Mouse (Mus musculus) midbrain, embryonic 10.5 days (tissue): ENCODE data around the gene Olfr520. TPM values are rescaled to one million over a fixed set of nuclear protein-coding genes. Genes with fewer than 3 reads are reported as not detected.
"Not testable (repeated sequence)": the region's sequence is repeated elsewhere in the genome, so short reads cannot be mapped to it uniquely, and the experiment has no call there.

Source experiments
- DNase-seq: peaks from one replicate; pipeline ENCODE4 v3.0.0-alpha.2; 2017; ENCODE audit warnings: low spot score
- H3K27ac ChIP-seq: fragments of 300-500 bp; sonication (generic); replicated peaks from 2 replicates; pipeline ENCODE4 v1.5.1; 2016; ENCODE audit warnings: mild to moderate bottlenecking
- H3K27me3 ChIP-seq: fragments of 300-500 bp; sonication (generic); 2 replicates; pipeline ENCODE4 v1.6.1; 2016; ENCODE audit warnings: low read depth, mild to moderate bottlenecking; ENCODE audit not compliant: poor library complexity, severe bottlenecking
- H3K36me3 ChIP-seq: fragments of 300-500 bp; sonication (generic); 2 replicates; pipeline ENCODE4 v1.6.1; 2016; ENCODE audit warnings: mild to moderate bottlenecking, moderate library complexity
- H3K4me1 ChIP-seq: fragments of 300-500 bp; sonication (generic); 2 replicates; pipeline ENCODE4 v1.6.1; 2016
- H3K4me3 ChIP-seq: fragments of 300-500 bp; sonication (generic); 2 replicates; pipeline ENCODE4 v1.5.1; 2016; ENCODE audit warnings: mild to moderate bottlenecking, moderate library complexity
- H3K9me3 ChIP-seq: fragments of 300-500 bp; sonication (generic); replicated peaks from 2 replicates; pipeline ENCODE4 v1.6.1; 2016; ENCODE audit warnings: mild to moderate bottlenecking
- WGBS: fragments of 180-500 bp; shearing (Covaris S2); methylation state at CpG from one replicate; pipeline ENCODE4 v1.1.7; 2016; 5-methylcytosine and 5-hydroxymethylcytosine counted together
- polyA plus RNA-seq: library from polyadenylated mRNA; unstranded; fragments of >200 nt; fragmentation: Nextera tagmentation; extraction: Ambion mirVana; gene quantifications from 2 replicates; pipeline ENCODE4 v1.2.1, GENCODE M21; 2016

Gene Olfr520
- polyA plus RNA-seq, result not detected in 2 replicates

DNA sequence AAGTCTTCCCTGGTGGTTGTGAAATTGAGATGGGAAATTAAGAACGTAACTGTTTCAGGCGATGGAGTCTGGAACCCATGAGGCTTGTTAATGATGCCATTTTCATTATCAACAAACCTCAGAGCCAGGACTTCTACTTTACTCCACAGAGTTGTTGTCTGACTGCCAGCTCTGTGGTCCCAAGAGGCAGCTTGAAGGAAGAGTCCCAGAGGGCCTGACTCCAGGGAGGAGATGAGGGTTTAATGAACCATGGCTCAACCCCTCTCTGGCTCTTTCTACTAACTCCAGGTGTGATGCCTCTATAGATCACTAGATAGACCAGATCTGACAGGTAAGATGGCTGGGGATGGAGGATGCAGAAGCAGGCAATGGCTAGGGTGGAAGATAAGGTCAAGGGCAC, at the start of gene Olfr520:
Gene Olfr520 (plus strand): TSS at position 301 of the 400 bp plus-strand sequence.
- H3K36me3 ChIP-seq, result no peaks in the 10 kb centered on the region
- H3K27ac ChIP-seq, result no peak within 1 kb of the TSS
- H3K9me3 ChIP-seq, result peaks cover 14% of the 10 kb centered on the region
- 85% methylated on average over 2 of the region's 2 CpGs for WGBS
- no peaks in the 10 kb centered on the region for H3K4me1 ChIP-seq
- peak; percentile 1 for DNase-seq
- H3K4me3 ChIP-seq, result no peak within 1 kb of the TSS
- H3K27me3 ChIP-seq, result no peaks in the 10 kb centered on the region

DNA sequence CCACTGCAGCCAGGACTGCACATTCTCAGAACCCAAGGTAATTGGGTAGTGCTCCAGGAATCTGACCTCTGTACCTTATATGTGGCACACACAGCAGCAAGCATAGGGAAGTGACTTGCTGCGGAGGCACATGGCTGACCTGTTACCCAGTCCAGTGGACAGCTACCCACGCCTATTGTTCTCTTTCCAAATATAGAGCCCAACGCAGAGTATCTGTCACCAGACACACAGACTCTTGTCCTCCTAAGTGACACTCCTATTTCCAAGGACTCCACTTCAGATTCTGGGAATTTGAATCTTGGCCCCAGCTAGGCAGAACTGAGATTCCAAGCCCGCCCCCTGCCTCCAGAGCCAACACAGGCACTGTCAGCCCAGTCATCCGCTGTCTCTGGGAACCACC, 49.3 kb upstream of the Olfr520 start:
- Histone ChIP-seq H3K9me3 (no peaks in the 10 kb centered on the region), H3K27me3 (no peaks in the 10 kb centered on the region), H3K36me3 (no peaks in the 10 kb centered on the region), H3K4me1 (peaks cover 6% of the 10 kb centered on the region; the same call in 1 of the 2 replicates), H3K27ac (0 out of 2 replicates have a peak overlapping the region, but pooled peaks have one; percentile 28), H3K4me3 (no peak overlapping the region)
- WGBS, result 83% methylated on average over 5 of the region's 5 CpGs
- no peak for DNase-seq

DNA sequence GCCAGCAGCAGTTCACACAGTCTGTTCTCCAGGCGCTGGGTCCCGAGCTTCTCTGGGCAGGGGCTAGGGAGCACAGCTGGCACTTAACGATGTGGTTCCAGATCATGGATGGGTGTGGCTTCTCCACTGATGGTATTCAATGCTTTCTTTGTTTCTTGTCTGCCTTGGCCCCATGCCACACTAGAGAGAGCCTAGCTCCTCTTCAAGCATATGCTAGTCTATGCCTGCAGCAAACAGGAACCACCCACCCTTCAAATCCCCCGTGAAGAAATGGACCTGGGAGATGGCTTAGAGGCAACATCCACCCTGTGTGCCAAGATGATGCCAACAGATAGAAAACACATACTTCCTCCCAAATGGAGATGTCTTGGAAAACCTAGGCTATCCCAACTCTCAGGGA, 46.0 kb upstream of the Olfr520 start:
- 81% methylated on average over 4 of the region's 4 CpGs for WGBS
- no peak for DNase-seq
- H3K9me3 ChIP-seq, result no peaks in the 10 kb centered on the region
- H3K4me1 ChIP-seq, result peaks cover 6% of the 10 kb centered on the region; the same call in 1 of the 2 replicates
- H3K4me3 ChIP-seq, result no peak overlapping the region
- H3K27me3 ChIP-seq, result no peaks in the 10 kb centered on the region
- no peak overlapping the region for H3K27ac ChIP-seq
- H3K36me3 ChIP-seq, result no peaks in the 10 kb centered on the region

DNA sequence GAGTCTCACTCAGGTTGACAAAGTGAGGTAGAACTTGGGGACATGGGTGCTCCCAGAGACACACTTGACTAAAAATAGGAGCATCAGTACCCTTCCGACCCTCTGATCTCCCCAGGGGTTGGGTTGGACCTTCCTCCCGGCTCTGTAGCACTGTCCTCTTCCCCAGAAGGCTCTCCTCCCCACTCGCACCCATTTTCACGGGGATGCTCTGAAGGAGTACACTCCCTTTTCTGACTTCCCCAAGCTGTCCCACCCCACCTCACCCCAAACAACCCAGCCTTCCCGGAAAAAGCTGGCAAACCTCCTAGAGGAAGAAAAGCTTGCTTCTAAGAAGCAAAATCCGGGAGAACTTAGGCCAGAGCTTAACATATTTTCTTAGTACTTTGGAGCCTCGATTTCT, 39.3 kb upstream of the Olfr520 start:
- no peaks in the 10 kb centered on the region for H3K36me3 ChIP-seq
- H3K27ac ChIP-seq, result no peak overlapping the region
- DNase-seq, result no peak
- peaks cover 10% of the 10 kb centered on the region for H3K4me1 ChIP-seq
- H3K27me3 ChIP-seq, result no peaks in the 10 kb centered on the region
- WGBS, result 74% methylated on average over 7 of the region's 7 CpGs
- no peaks in the 10 kb centered on the region for H3K9me3 ChIP-seq
- H3K4me3 ChIP-seq, result no peak overlapping the region

DNA sequence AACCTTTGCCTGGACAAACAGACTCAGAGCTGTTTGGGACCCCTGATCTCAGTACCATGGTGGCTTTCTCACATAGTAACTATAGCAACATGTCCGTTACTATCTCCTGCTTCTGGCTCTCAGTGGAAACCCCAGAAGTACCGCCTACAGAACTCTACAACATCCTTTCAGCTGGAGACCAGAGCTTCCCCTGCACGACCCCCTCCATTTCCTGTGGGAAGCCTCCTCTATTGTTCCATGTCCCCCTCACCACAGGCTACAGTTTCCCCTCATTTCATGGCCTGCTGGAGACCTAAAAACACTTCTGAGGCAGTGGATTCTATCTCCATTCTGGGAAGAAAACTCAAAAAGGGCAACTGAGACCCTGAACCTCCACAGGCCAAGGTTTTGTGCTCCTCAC, 37.7 kb upstream of the Olfr520 start:
- H3K27ac ChIP-seq, result no peak overlapping the region
- H3K9me3 ChIP-seq, result no peaks in the 10 kb centered on the region
- peaks cover 10% of the 10 kb centered on the region for H3K4me1 ChIP-seq
- no peaks in the 10 kb centered on the region for H3K36me3 ChIP-seq
- H3K27me3 ChIP-seq, result no peaks in the 10 kb centered on the region
- H3K4me3 ChIP-seq, result no peak overlapping the region
- 51% methylated on average over 3 of the region's 3 CpGs for WGBS
- no peak for DNase-seq

- Histone ChIP-seq H3K4me1 (peaks cover 10% of the 10 kb centered on the region), H3K4me3 (no peak overlapping the region), H3K36me3 (no peaks in the 10 kb centered on the region), H3K27ac (no peak overlapping the region), H3K27me3 (no peaks in the 10 kb centered on the region), H3K9me3 (no peaks in the 10 kb centered on the region)
- WGBS, result 92% methylated on average over 3 of the region's 3 CpGs
- no peak for DNase-seq
Observed at GRCm38 (mm10) chr7:99693387-99693786, 36.7 kb upstream of the Olfr520 start.

DNA sequence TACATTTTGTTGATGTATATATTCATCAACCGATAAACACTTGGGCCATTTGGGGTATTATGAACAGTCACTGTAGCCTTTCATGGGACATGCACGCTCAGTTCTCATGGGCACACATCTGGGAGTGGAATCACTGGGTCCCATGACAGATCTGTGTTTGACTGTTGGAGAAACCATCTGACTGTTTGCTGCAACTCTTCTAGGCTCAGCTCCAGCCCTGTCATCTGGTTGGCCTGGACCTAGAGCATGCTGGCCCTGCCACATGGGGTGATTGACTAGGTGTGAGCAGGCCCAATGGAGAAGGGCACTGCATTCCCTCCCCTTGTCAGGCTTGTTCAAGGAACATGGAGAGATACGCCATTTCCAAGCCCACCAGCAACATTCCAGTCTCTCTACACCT, 36.1 kb upstream of the Olfr520 start:
- no peaks in the 10 kb centered on the region for H3K9me3 ChIP-seq
- no peak overlapping the region for H3K4me3 ChIP-seq
- peaks cover 10% of the 10 kb centered on the region for H3K4me1 ChIP-seq
- H3K27ac ChIP-seq, result no peak overlapping the region
- no peak for DNase-seq
- no peaks in the 10 kb centered on the region for H3K27me3 ChIP-seq
- 89% methylated on average over 3 of the region's 3 CpGs for WGBS
- H3K36me3 ChIP-seq, result no peaks in the 10 kb centered on the region

- H3K36me3 ChIP-seq, H3K27ac ChIP-seq, H3K27me3 ChIP-seq, DNase-seq, H3K9me3 ChIP-seq, H3K4me3 ChIP-seq: not testable (repeated sequence)
- peaks cover 10% of the 10 kb centered on the region for H3K4me1 ChIP-seq
- WGBS, result 73% methylated on average over 5 of the region's 5 CpGs
Observed at GRCm38 (mm10) chr7:99694424-99694823, 35.6 kb upstream of the Olfr520 start.

DNA sequence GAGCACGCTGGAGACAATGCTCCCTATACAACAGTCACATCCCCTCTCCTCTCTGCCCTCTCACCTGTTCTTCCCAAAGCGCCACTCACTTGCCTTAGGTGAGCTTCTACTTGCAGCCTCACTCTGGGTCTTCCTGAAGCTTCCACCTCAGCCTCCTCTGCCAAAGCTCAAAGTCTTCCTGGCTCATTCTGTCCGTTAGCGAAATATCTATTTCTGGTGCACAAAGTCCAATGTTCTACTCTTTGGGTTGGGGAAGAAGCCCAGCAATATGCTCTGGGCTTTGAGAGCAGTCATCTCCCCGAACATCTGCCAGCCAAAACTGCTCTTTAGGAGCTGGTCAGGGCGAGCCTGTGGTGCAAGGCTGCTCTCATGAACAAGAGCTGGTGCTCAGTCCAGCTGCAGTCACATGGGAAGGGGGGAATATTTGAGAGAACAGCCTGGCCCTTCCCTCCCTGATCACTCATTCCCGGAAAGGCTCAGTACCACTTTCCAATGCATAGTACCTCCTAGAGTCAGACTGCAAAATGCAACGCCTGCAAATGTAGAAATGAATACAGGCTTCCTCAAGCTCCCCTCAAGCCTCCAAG, 34.5 kb upstream of the Olfr520 start:
- H3K27me3 ChIP-seq, result 0 out of 2 replicates have a peak, but pooled peaks cover 1% of the 10 kb centered on the region
- H3K9me3 ChIP-seq, result no peaks in the 10 kb centered on the region
- DNase-seq, result no peak
- peaks cover 4% of the 10 kb centered on the region; the same call in 1 of the 2 replicates for H3K4me1 ChIP-seq
- H3K4me3 ChIP-seq, result no peak overlapping the region
- no peaks in the 10 kb centered on the region for H3K36me3 ChIP-seq
- 81% methylated on average over 8 of the region's 8 CpGs for WGBS
- no peak overlapping the region for H3K27ac ChIP-seq

DNA sequence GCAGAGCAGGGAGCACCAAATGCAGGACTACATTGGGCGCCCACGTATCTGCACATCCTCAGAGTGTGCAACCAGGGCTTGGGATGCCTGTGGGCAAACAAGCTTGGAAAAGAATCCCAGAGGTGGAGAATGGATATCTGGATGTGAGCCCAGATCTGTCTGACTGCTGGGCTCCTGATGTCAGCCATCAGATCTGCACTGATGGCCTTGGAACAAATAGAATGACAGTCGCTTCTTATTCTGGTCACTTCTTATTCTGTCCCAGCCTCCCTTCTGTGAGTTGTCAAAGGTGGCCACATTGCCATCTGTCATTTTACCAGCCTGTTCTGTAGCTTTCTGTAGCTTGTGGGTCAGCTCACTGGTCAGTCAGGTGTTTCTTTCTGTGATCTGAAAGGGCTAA, 31.5 kb upstream of the Olfr520 start:
- Histone ChIP-seq H3K27me3 (0 out of 2 replicates have a peak, but pooled peaks cover 10% of the 10 kb centered on the region), H3K4me1 (peaks cover 13% of the 10 kb centered on the region), H3K9me3 (no peaks in the 10 kb centered on the region), H3K4me3 (no peak overlapping the region), H3K27ac (no peak overlapping the region), H3K36me3 (no peaks in the 10 kb centered on the region)
- DNase-seq, result no peak
- 92% methylated on average over 3 of the region's 3 CpGs for WGBS

DNA sequence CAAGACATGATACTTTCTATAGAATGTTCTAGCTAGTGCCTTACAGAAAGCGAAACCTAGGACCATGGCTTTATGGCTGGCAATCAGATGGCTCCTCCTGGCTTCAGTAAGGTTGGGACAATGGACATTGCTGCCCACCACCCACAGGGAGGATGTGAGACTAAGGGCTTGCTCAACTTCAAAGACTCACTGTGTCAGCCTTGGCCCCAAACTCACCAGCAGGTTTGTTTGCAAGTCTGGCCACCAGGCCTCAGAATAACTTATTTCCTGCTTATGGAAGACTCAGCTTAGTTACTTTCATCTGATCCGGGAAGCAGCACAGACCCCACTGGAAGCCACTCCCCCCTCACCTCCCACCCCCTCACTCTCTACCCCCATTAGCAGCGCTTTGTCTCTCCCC, 31.0 kb upstream of the Olfr520 start:
- DNase-seq, result no peak
- 74% methylated on average over 3 of the region's 3 CpGs for WGBS
- H3K4me1 ChIP-seq, result peaks cover 13% of the 10 kb centered on the region
- H3K27ac ChIP-seq, result no peak overlapping the region
- no peaks in the 10 kb centered on the region for H3K9me3 ChIP-seq
- H3K36me3 ChIP-seq, result no peaks in the 10 kb centered on the region
- 0 out of 2 replicates have a peak, but pooled peaks cover 10% of the 10 kb centered on the region for H3K27me3 ChIP-seq
- H3K4me3 ChIP-seq, result no peak overlapping the region

- Histone ChIP-seq H3K4me3 (no peak overlapping the region), H3K9me3 (no peaks in the 10 kb centered on the region), H3K27me3 (0 out of 2 replicates have a peak, but pooled peaks cover 10% of the 10 kb centered on the region), H3K36me3 (no peaks in the 10 kb centered on the region), H3K27ac (no peak overlapping the region), H3K4me1 (peaks cover 13% of the 10 kb centered on the region)
- DNase-seq, result no peak
- 81% methylated on average over 3 of the region's 3 CpGs for WGBS
Observed at GRCm38 (mm10) chr7:99699709-99700151, 30.3 kb upstream of the Olfr520 start.

- no peak for DNase-seq
- H3K27me3 ChIP-seq, result 0 out of 2 replicates have a peak, but pooled peaks cover 10% of the 10 kb centered on the region
- H3K36me3 ChIP-seq, result no peaks in the 10 kb centered on the region
- H3K27ac ChIP-seq, result no peak overlapping the region
- no peaks in the 10 kb centered on the region for H3K9me3 ChIP-seq
- H3K4me3 ChIP-seq, result no peak overlapping the region
- 76% methylated on average over 4 of the region's 4 CpGs for WGBS
- H3K4me1 ChIP-seq, result peaks cover 13% of the 10 kb centered on the region
Observed at GRCm38 (mm10) chr7:99700641-99701040, 29.4 kb upstream of the Olfr520 start.
